Mouse (Mus musculus): ENCODE results near the gene Gpr160.

DNA sequence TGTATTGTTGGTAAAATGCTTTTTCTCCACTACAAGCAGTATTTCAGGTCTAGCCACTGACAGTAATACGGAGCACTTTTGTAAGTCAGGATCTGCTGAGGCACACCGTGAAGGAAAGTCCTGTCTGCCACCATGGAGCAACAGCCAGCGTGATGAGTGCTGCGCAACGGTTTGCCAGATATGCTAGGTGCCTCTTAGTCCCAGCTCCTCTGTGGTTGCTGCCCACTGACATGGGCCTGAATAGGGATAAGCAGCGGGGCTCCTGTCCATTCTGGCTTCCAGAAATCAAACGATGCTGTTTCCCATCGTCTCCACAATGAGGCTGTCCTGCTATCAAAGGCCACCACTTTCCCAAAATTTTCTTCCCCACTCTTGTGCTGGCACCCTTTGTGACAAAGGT lies 33.6 kb upstream of the Gpr160 start:
- no peak for TF ChIP-seq USF1 (IDR thresholded peaks at IDR 0.05; ENCODE audit: low read depth, low read length)
- TF ChIP-seq POLR2A (IDR thresholded peaks at IDR 0.05; ENCODE audit: low read depth, low read length) = no peak
- TF ChIP-seq CTCF (conservative IDR thresholded peaks at IDR 0.05 in 1 of 2, IDR thresholded peaks at IDR 0.05 in 1 of 2; ENCODE audit: low read depth in 2 of 2, low read length in 2 of 2) = no peak
- no peak for TF ChIP-seq ZNF384 (IDR thresholded peaks at IDR 0.05; ENCODE audit: low read depth, low read length)
- TF ChIP-seq KAT2A (IDR thresholded peaks at IDR 0.05; ENCODE audit: insufficient replicate concordance, low read length) = no peak
- TF ChIP-seq TCF12 (IDR thresholded peaks at IDR 0.05; ENCODE audit: low read depth, low read length) = no peak
- no peak for TF ChIP-seq ZC3H11A (IDR thresholded peaks at IDR 0.05; ENCODE audit: low read depth, low read length)
- no peak for TF ChIP-seq SMC3 (IDR thresholded peaks at IDR 0.05; ENCODE audit: low read depth, low read length)
- no peak for TF ChIP-seq EP300 (IDR thresholded peaks at IDR 0.05; ENCODE audit: low read length)

Data from CH12.LX (cell line).